Mouse (Mus musculus) megakaryocyte, embryonic 14.5 days (primary cell): ENCODE results near the gene Cenpu. TPM values are rescaled to one million over a fixed set of nuclear protein-coding genes. Genes with fewer than 3 reads are reported as not detected.

Experiments used
- H3K27me3 ChIP-seq: replicated peaks from 2 replicates; pipeline ENCODE3; 2012; ENCODE audit warnings: inconsistent platforms
- H3K36me3 ChIP-seq: replicated peaks from 2 replicates; pipeline ENCODE3; 2012; ENCODE audit warnings: low read length, inconsistent platforms, mixed read lengths
- H3K4me1 ChIP-seq: 2 replicates; pipeline ENCODE4 v1.6.1; 2012; ENCODE audit warnings: inconsistent platforms
- H3K4me3 ChIP-seq: replicated peaks from 2 replicates; pipeline ENCODE3; 2012; ENCODE audit warnings: moderate library complexity, mild to moderate bottlenecking, inconsistent platforms
- H3K9me3 ChIP-seq: 2 replicates; pipeline ENCODE4 v1.6.1; 2012; ENCODE audit warnings: inconsistent platforms
- FLI1 ChIP-seq: IDR thresholded peaks from 2 replicates; pipeline ENCODE4 v1.6.1; 2012; ENCODE audit warnings: low read length, inconsistent platforms, mixed read lengths
- GATA1 ChIP-seq: IDR thresholded peaks from 3 replicates; pipeline ENCODE4 v1.6.1; 2012; ENCODE audit warnings: mixed read lengths, low read length, inconsistent platforms, borderline replicate concordance
- polyA plus RNA-seq: library from polyadenylated mRNA; stranded (reverse); fragments of >175 nt; gene quantifications from 2 replicates; pipeline ENCODE4 v1.2.3, GENCODE M21; 2012; ENCODE audit warnings: low replicate concordance; ENCODE audit not compliant: insufficient read depth

Gene Cenpu
- polyA plus RNA-seq, 1 experiment: 6.3 TPM

GRCm38 (mm10) chr8:46520667-46521066 is 31.2 kb upstream of the Cenpu start:
- Histone ChIP-seq H3K4me1 (peaks cover 16% of the 10 kb centered on the region), H3K27me3 (no peaks in the 10 kb centered on the region), H3K36me3 (peaks cover 76% of the 10 kb centered on the region), H3K9me3 (no peaks in the 10 kb centered on the region), H3K4me3 (no peak overlapping the region)
- TF ChIP-seq FLI1 (no peak), GATA1 (no peak)

DNA sequence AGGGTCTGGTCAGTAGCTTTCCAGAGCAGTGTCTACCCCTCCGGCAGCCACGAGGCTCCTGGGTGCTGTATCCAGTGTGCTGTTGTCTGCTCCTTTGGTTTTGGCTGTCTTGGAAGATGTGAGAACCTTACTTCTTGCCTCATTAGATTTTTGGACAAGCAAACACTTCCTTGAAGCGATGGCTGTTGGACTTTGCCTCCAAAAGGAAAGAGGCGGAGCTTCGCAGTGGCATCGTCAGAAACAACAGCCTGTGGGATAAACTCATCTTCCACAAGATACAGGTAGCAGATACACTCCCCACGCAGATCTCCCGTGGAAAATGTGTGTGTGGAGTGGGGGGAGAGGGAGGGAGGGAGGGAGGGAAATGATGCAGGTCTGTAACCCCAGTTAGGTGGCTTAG is 25.7 kb upstream of the Cenpu start:
- H3K36me3 ChIP-seq: peaks cover 77% of the 10 kb centered on the region

DNA sequence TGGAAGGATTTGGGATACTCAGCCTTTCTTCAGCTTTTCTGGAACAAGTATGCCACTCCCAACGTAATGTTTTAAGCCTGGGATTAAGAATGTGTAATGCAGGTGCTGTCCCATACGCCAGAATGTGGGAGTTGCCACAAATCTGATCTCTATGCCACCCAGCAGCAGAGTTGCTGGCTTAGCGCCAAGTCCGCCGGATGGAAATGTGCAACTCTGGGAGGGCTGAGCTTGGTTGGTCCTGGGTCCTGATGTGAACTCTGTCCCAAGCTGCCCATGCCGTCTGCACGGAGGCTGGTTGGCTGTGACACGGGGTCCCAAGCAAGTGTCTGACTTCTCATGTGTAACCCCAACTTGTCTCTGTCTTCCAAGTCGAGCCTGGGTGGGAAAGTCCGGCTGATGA is 25.0 kb upstream of the Cenpu start:
- peaks cover 80% of the 10 kb centered on the region for H3K36me3 ChIP-seq
- TF ChIP-seq FLI1 (no peak), GATA1 (no peak)
- no peaks in the 10 kb centered on the region for H3K9me3 ChIP-seq
- no peak overlapping the region for H3K4me3 ChIP-seq
- peaks cover 19% of the 10 kb centered on the region for H3K4me1 ChIP-seq
- H3K27me3 ChIP-seq: no peaks in the 10 kb centered on the region

More for the DNA sequence above, 25.7 kb upstream of the Cenpu start:
- Histone ChIP-seq H3K27me3 (no peaks in the 10 kb centered on the region), H3K4me1 (peaks cover 19% of the 10 kb centered on the region), H3K9me3 (no peaks in the 10 kb centered on the region), H3K4me3 (no peak overlapping the region)
- TF ChIP-seq GATA1 (no peak), FLI1 (no peak)

DNA sequence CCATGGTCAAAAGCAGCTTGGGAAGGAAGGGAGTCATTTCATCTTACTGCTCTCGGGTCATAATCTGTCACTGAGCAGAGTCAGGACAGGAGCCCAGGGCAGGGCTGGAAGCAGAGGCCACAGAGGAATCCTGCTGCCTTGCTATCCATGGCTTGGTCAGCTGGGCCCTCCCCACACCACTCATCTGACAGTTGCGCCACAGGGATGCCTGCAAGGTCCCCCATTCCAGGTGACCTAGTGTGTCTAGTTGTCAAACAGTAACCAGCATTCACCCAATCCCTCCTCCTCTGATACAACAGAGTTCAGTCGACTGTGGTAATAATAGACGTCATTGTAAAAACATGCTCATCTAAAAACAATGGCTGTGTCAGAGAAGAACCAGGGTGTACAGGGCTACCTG is 22.3 kb upstream of the Cenpu start:
- TF ChIP-seq GATA1: no peak
- no peak for TF ChIP-seq FLI1
- Histone ChIP-seq H3K4me3 (no peak overlapping the region), H3K4me1 (peaks cover 11% of the 10 kb centered on the region), H3K9me3 (no peaks in the 10 kb centered on the region), H3K36me3 (peaks cover 86% of the 10 kb centered on the region), H3K27me3 (no peaks in the 10 kb centered on the region)

DNA sequence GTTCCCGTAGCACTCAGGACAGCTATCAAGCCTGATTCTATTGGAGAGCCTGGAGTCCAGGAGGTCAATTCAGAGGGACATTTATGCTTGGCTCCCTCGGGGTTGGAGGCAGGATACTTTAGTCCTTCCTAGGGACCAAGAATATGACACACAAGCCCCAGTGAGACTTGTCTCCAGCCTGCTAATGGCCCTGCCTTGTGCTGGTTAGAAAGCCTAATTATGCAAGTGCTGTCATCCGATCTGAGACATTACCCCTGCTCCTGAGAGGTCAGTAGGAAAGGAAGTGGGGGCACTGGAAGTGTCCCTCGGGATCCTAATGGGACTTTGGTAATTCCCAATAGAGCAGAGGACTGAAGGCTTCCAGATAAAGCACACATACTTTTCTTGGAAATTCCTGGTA is 21.3 kb upstream of the Cenpu start:
- peaks cover 85% of the 10 kb centered on the region for H3K36me3 ChIP-seq
- H3K27me3 ChIP-seq: no peaks in the 10 kb centered on the region
- H3K4me1 ChIP-seq: peaks cover 3% of the 10 kb centered on the region; the same call in 1 of the 2 replicates
- TF ChIP-seq FLI1 (no peak), GATA1 (no peak)
- no peak overlapping the region for H3K4me3 ChIP-seq
- H3K9me3 ChIP-seq: no peaks in the 10 kb centered on the region

DNA sequence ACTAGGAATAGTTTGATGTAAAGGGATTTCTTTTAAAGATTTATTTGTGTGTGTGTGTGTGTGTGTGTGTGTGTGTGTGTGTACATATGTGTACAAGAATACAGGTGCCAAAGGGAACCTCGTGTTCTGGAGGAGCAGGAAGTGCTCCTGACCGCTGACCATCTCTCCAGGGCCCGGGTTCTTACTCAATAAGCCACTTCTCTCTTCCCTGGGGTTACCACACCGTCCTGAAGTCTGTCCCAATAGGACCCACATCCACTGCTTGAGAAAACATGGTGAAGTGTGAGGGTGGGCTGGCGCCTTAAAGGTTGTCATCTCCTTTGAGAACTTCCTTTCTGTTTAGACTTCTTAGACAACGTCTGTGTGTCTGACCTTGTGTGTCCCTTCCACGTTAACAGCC is 17.9 kb upstream of the Cenpu start:
- TF ChIP-seq GATA1 (no peak), FLI1 (no peak)
- Histone ChIP-seq H3K36me3 (peaks cover 76% of the 10 kb centered on the region), H3K9me3 (no peaks in the 10 kb centered on the region)

GRCm38 (mm10) chr8:46539701-46540100 is 12.1 kb upstream of the Cenpu start:
- TF ChIP-seq GATA1 (no peak), FLI1 (no peak)
- Histone ChIP-seq H3K27me3 (peaks cover 6% of the 10 kb centered on the region), H3K4me3 (no peak overlapping the region), H3K36me3 (peaks cover 24% of the 10 kb centered on the region), H3K9me3 (no peaks in the 10 kb centered on the region), H3K4me1 (peaks cover 24% of the 10 kb centered on the region)

More for the DNA sequence above, 17.9 kb upstream of the Cenpu start:
- Histone ChIP-seq H3K4me1 (no peaks in the 10 kb centered on the region), H3K4me3 (no peak overlapping the region), H3K27me3 (no peaks in the 10 kb centered on the region)

GRCm38 (mm10) chr8:46543191-46543590 is 8.6 kb upstream of the Cenpu start:
- H3K36me3 ChIP-seq: no peaks in the 10 kb centered on the region
- TF ChIP-seq GATA1 (no peak), FLI1 (no peak)
- peaks cover 55% of the 10 kb centered on the region for H3K4me1 ChIP-seq
- H3K4me3 ChIP-seq: no peak overlapping the region
- H3K9me3 ChIP-seq: no peaks in the 10 kb centered on the region
- peaks cover 6% of the 10 kb centered on the region for H3K27me3 ChIP-seq

- Histone ChIP-seq H3K9me3 (no peaks in the 10 kb centered on the region), H3K4me3 (no peak overlapping the region), H3K36me3 (no peaks in the 10 kb centered on the region), H3K4me1 (peaks cover 59% of the 10 kb centered on the region), H3K27me3 (peaks cover 6% of the 10 kb centered on the region)
- TF ChIP-seq FLI1: no peak
- TF ChIP-seq GATA1: no peak
Measured at GRCm38 (mm10) chr8:46543662-46544061, 8.2 kb upstream of the Cenpu start.

- no peak for TF ChIP-seq FLI1
- no peak for TF ChIP-seq GATA1
- Histone ChIP-seq H3K9me3 (no peaks in the 10 kb centered on the region), H3K4me1 (peaks cover 75% of the 10 kb centered on the region), H3K4me3 (no peak overlapping the region), H3K27me3 (peaks cover 4% of the 10 kb centered on the region), H3K36me3 (no peaks in the 10 kb centered on the region)
Measured at GRCm38 (mm10) chr8:46545854-46546253, 6.0 kb upstream of the Cenpu start.
